Mouse (Mus musculus) lung, postnatal 4 days (tissue): ENCODE results near the gene Arrb1.

ENCODE experiments used
- DNase-seq, 2 experiments: peaks; one replicate each; pipeline ENCODE4 v3.0.0; 2021

The Arrb1 gene

GRCm38 (mm10) chr7:99582306-99582705 is 47.0 kb downstream of the Arrb1 start:
- DNase-seq, result peak; percentile 59 to 82

- DNase-seq, result peak; percentile 51 to 84
These were observed 47.6 kb downstream of the Arrb1 start for GRCm38 (mm10) chr7:99582867-99583266.

- DNase-seq, result no peak
These were observed 48.4 kb downstream of the Arrb1 start for GRCm38 (mm10) chr7:99583625-99584024.

- no peak for DNase-seq
These were observed 50.7 kb downstream of the Arrb1 start for GRCm38 (mm10) chr7:99585976-99586375.

- DNase-seq, result peak; percentile 36 to 78
These were observed 54.8 kb downstream of the Arrb1 start for GRCm38 (mm10) chr7:99590064-99590463.

- DNase-seq, result no peak
These were observed 55.4 kb downstream of the Arrb1 start for GRCm38 (mm10) chr7:99590646-99591045.

GRCm38 (mm10) chr7:99592669-99593068 is 57.4 kb downstream of the Arrb1 start:
- no peak for DNase-seq

GRCm38 (mm10) chr7:99593868-99594803 is 58.9 kb downstream of the Arrb1 start:
- no peak for DNase-seq

- no peak for DNase-seq
These were observed 63.5 kb downstream of the Arrb1 start for GRCm38 (mm10) chr7:99598722-99599121.

- DNase-seq, result no peak
These were observed 68.8 kb downstream of the Arrb1 start for GRCm38 (mm10) chr7:99603875-99604662.

- DNase-seq, result no peak
These were observed 69.8 kb downstream of the Arrb1 start for GRCm38 (mm10) chr7:99605058-99605457.

GRCm38 (mm10) chr7:99606303-99606702 is 71.0 kb downstream of the Arrb1 start:
- DNase-seq, result no peak

GRCm38 (mm10) chr7:99606766-99607165 is 71.5 kb downstream of the Arrb1 start:
- DNase-seq, result no peak

GRCm38 (mm10) chr7:99607632-99608031 is 72.4 kb downstream of the Arrb1 start:
- no peak for DNase-seq

GRCm38 (mm10) chr7:99618264-99618663 is 83.0 kb downstream of the Arrb1 start:
- DNase-seq, result no peak

- peak in 1 of 2 experiments; percentile 40 for DNase-seq
These were observed 83.6 kb downstream of the Arrb1 start for GRCm38 (mm10) chr7:99618860-99619259.

- DNase-seq, result peak; percentile 90 to 92
These were observed 90.6 kb downstream of the Arrb1 start for GRCm38 (mm10) chr7:99625722-99626375.

GRCm38 (mm10) chr7:99626376-99627270 is 91.4 kb downstream of the Arrb1 start, which contains the start of gene Tpbgl:
Gene Tpbgl, minus strand, starts transcription at chr7:99627103.
- peak; percentile 45 to 68 for DNase-seq

GRCm38 (mm10) chr7:99627366-99627765 is 92.1 kb downstream of the Arrb1 start:
- DNase-seq, result peak in 1 of 2 experiments; percentile 17

- no peak for DNase-seq
These were observed 97.0 kb downstream of the Arrb1 start for GRCm38 (mm10) chr7:99632286-99632685.

- no peak for DNase-seq
These were observed 98.8 kb downstream of the Arrb1 start for GRCm38 (mm10) chr7:99633966-99634665.
